17 mouse cellular contexts compared by ENCODE assay signal in the genomic region with DNA sequence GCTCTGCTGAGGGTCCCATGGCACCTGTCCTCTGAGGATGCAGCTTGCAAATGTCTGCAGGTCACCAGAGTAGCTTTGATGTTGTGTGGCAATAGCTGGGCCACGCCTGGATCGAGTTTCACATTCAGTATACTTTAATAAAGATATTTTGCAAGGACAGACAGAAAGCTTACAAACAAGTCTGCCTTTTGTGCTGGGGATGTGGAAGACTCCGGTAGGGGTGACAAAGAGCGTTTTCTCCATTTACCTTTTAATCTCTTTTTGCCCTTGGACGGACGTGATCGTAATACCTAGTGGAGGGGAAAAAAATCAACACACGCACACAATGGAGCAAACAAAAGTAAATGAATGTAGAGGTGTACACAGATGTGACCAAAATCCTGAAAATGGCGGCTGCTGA.
DNase-seq lines count a peak whose midpoint lies in the region; ATAC-seq and TF ChIP-seq lines count a peak whose summit lies in the region.
"Had no signal": no experiment of that assay in that cellular context is flagged by ENCODE, and none has a peak within 500 bp of the region (broad histone marks: within the 10 kb centered on the region; RNA-seq: fewer than 3 reads in every experiment).

No protein-coding gene starts in this region.

- H3K4me1 ChIP-seq in testis, adult 2 months (ENCODE audit: control insufficient read depth, insufficient read depth, low read length): peaks cover 3% of the 10 kb centered on the region; the same call in 1 of the 2 replicates
- H3K4me1 ChIP-seq in hindbrain, embryonic 12.5 days: peaks cover 24% of the 10 kb centered on the region
- H3K4me1 ChIP-seq in midbrain, embryonic 12.5 days: peaks cover 32% of the 10 kb centered on the region
- H3K4me1 ChIP-seq in neural tube, embryonic 15.5 days: peaks cover 28% of the 10 kb centered on the region
- H3K4me1 ChIP-seq: limb, embryonic 13.5 days; liver, embryonic 15.5 days had no signal

- no peak overlapping the region for H3K27ac ChIP-seq in testis, adult 2 months (ENCODE audit: control insufficient read depth, insufficient read depth, low read depth, low read length)
- peak overlapping the region; percentile 87 for H3K27ac ChIP-seq in hindbrain, embryonic 12.5 days
- H3K27ac ChIP-seq in midbrain, embryonic 12.5 days (replicated peaks): peak overlapping the region; percentile 91
- H3K27ac ChIP-seq in neural tube, embryonic 15.5 days (replicated peaks): peak overlapping the region; percentile 70; the same call in 1 of the 2 replicates
- H3K27ac ChIP-seq: embryonic facial prominence, embryonic 13.5 days; limb, embryonic 13.5 days; liver, embryonic 15.5 days had no signal

- WGBS in hindbrain, embryonic 12.5 days: 45% methylated on average over 9 of the region's 9 CpGs
- 33% methylated on average over 9 of the region's 9 CpGs for WGBS in midbrain, embryonic 12.5 days
- 44% methylated on average over 9 of the region's 9 CpGs for WGBS in neural tube, embryonic 15.5 days

- H3K9ac ChIP-seq in hindbrain, embryonic 12.5 days: peak overlapping the region; percentile 54; the same call in 1 of the 2 replicates
- peak overlapping the region; percentile 53; the same call in 1 of the 2 replicates for H3K9ac ChIP-seq in midbrain, embryonic 12.5 days (replicated peaks)
- peak overlapping the region; percentile 28; the same call in 1 of the 2 replicates for H3K9ac ChIP-seq in neural tube, embryonic 15.5 days (replicated peaks)
- H3K9ac ChIP-seq: embryonic facial prominence, embryonic 13.5 days; limb, embryonic 13.5 days; liver, embryonic 15.5 days had no signal

- no peaks in the 10 kb centered on the region for H3K27me3 ChIP-seq in testis, adult 2 months (ENCODE audit: control insufficient read depth, insufficient read depth, low read length)
- H3K27me3 ChIP-seq in hindbrain, embryonic 12.5 days: peaks cover 40% of the 10 kb centered on the region
- H3K27me3 ChIP-seq in midbrain, embryonic 12.5 days: peaks cover 51% of the 10 kb centered on the region
- peaks cover 7% of the 10 kb centered on the region; the same call in 1 of the 2 replicates for H3K27me3 ChIP-seq in neural tube, embryonic 15.5 days (replicated peaks)

- TF ChIP-seq CTCF in testis, adult 2 months (IDR thresholded peaks at IDR 0.05; ENCODE audit: control insufficient read depth, insufficient read depth, insufficient replicate concordance, low read depth, low read length): no peak

- ATAC-seq in hindbrain, embryonic 12.5 days (ENCODE audit: low FRiP score): no peak
- ATAC-seq in midbrain, embryonic 12.5 days (ENCODE audit: low FRiP score, low read depth): no peak
- ATAC-seq in neural tube, embryonic 15.5 days (ENCODE audit: low FRiP score): no peak
- ATAC-seq: Patski had no signal

- no peaks in the 10 kb centered on the region for H3K36me3 ChIP-seq in testis, adult 2 months (ENCODE audit: control insufficient read depth, insufficient read depth, low read length)
- no peaks in the 10 kb centered on the region for H3K36me3 ChIP-seq in hindbrain, embryonic 12.5 days
- no peaks in the 10 kb centered on the region for H3K36me3 ChIP-seq in midbrain, embryonic 12.5 days
- H3K36me3 ChIP-seq in neural tube, embryonic 15.5 days: no peaks in the 10 kb centered on the region
- H3K36me3 ChIP-seq: embryonic facial prominence, embryonic 13.5 days; limb, embryonic 13.5 days; liver, embryonic 15.5 days had no signal

- DNase-seq in testis, postnatal 14 days (ENCODE audit: low spot score): no peak
- DNase-seq in gastrocnemius, postnatal 25 days: no peak
- no peak for DNase-seq in layer of hippocampus, adult 9-11 months
- DNase-seq in adrenal gland, adult 2 months: no peak
- DNase-seq: cerebellum, adult 11 months; gastrocnemius, postnatal 10 days; heart, postnatal 4 days; kidney, adult 2 months had no signal

- no peak for TF ChIP-seq POLR2A in testis, adult 2 months (IDR thresholded peaks at IDR 0.05; ENCODE audit: control insufficient read depth, low read depth, low read length)

- no peaks in the 10 kb centered on the region for H3K9me3 ChIP-seq in hindbrain, embryonic 12.5 days (replicated peaks)
- H3K9me3 ChIP-seq in midbrain, embryonic 12.5 days: no peaks in the 10 kb centered on the region
- no peaks in the 10 kb centered on the region for H3K9me3 ChIP-seq in neural tube, embryonic 15.5 days (replicated peaks)
- H3K9me3 ChIP-seq: embryonic facial prominence, embryonic 13.5 days; limb, embryonic 13.5 days; liver, embryonic 15.5 days had no signal

- peak overlapping the region; percentile 12 for H3K4me3 ChIP-seq in testis, adult 2 months (ENCODE audit: control insufficient read depth, low read depth, low read length)
- no peak overlapping the region for H3K4me3 ChIP-seq in hindbrain, embryonic 12.5 days
- peak overlapping the region; percentile 33 for H3K4me3 ChIP-seq in midbrain, embryonic 12.5 days
- H3K4me3 ChIP-seq in neural tube, embryonic 15.5 days (replicated peaks): peak overlapping the region; percentile 25; the same call in 1 of the 2 replicates
- H3K4me3 ChIP-seq: liver, embryonic 15.5 days had no signal

- H3K4me2 ChIP-seq in hindbrain, embryonic 12.5 days (replicated peaks): peak overlapping the region; percentile 54
- peak overlapping the region; percentile 57 for H3K4me2 ChIP-seq in midbrain, embryonic 12.5 days (replicated peaks)
- H3K4me2 ChIP-seq in neural tube, embryonic 15.5 days: peak overlapping the region; percentile 57
- H3K4me2 ChIP-seq: heart, embryonic 11.5 days; liver, embryonic 15.5 days had no signal
